Mouse (Mus musculus): ENCODE results near the gene Krtcap2.

Krtcap2 gene

GRCm38 (mm10) chr3:89246261-89247100 is 715 bp downstream of the Krtcap2 start, which contains the start of gene Trim46:
Trim46 (minus strand) TSS chr3:89246309.
- peak; percentile 90 for DNase-seq (ENCODE audit: low read depth, low spot score)

GRCm38 (mm10) chr3:89247466-89247865 is 1.7 kb downstream of the Krtcap2 start:
- DNase-seq (ENCODE audit: low read depth, low spot score), result no peak

GRCm38 (mm10) chr3:89250435-89251040 is 4.8 kb downstream of the Krtcap2 start:
- DNase-seq (ENCODE audit: low read depth, low spot score), result no peak

- peak; percentile 63 for DNase-seq (ENCODE audit: low read depth, low spot score)
These were observed 5.7 kb downstream of the Krtcap2 start for GRCm38 (mm10) chr3:89251365-89251895.

- no peak for DNase-seq (ENCODE audit: low read depth, low spot score)
These were observed 9.2 kb downstream of the Krtcap2 start for GRCm38 (mm10) chr3:89254994-89255393.

- no peak for DNase-seq (ENCODE audit: low read depth, low spot score)
These were observed 10.4 kb downstream of the Krtcap2 start for GRCm38 (mm10) chr3:89256177-89256576.

GRCm38 (mm10) chr3:89259076-89259475 is 13.3 kb downstream of the Krtcap2 start, which contains the start of gene Dpm3:
Dpm3 (plus strand) TSS chr3:89259358.
- no peak for DNase-seq (ENCODE audit: low read depth, low spot score)

- DNase-seq (ENCODE audit: low read depth, low spot score), result no peak
These were observed 14.4 kb downstream of the Krtcap2 start for GRCm38 (mm10) chr3:89260211-89260610.

- DNase-seq (ENCODE audit: low read depth, low spot score), result no peak
These were observed 16.7 kb downstream of the Krtcap2 start for GRCm38 (mm10) chr3:89262417-89262816.

GRCm38 (mm10) chr3:89266439-89266893 is 20.7 kb downstream of the Krtcap2 start:
- no peak for DNase-seq (ENCODE audit: low read depth, low spot score)

GRCm38 (mm10) chr3:89268916-89269315 is 23.1 kb downstream of the Krtcap2 start:
- no peak for DNase-seq (ENCODE audit: low read depth, low spot score)

GRCm38 (mm10) chr3:89270051-89270755 is 24.4 kb downstream of the Krtcap2 start, which contains the start of gene Slc50a1:
Slc50a1 (minus strand) TSS chr3:89270570.
- peak; percentile 67 for DNase-seq (ENCODE audit: low read depth, low spot score)

GRCm38 (mm10) chr3:89270891-89271290 is 25.1 kb downstream of the Krtcap2 start:
- peak; percentile 35 for DNase-seq (ENCODE audit: low read depth, low spot score)

- DNase-seq (ENCODE audit: low read depth, low spot score), result no peak
These were observed 26.0 kb downstream of the Krtcap2 start for GRCm38 (mm10) chr3:89271760-89272159.

- DNase-seq (ENCODE audit: low read depth, low spot score), result no peak
These were observed 30.3 kb downstream of the Krtcap2 start for GRCm38 (mm10) chr3:89276061-89276460.

GRCm38 (mm10) chr3:89277281-89278021 is 31.7 kb downstream of the Krtcap2 start:
- DNase-seq (ENCODE audit: low read depth, low spot score), result peak; percentile 82

- DNase-seq (ENCODE audit: low read depth, low spot score), result peak; percentile 58
These were observed 32.3 kb downstream of the Krtcap2 start for GRCm38 (mm10) chr3:89278107-89278506.

GRCm38 (mm10) chr3:89278643-89279042 is 32.9 kb downstream of the Krtcap2 start:
- no peak for DNase-seq (ENCODE audit: low read depth, low spot score)

GRCm38 (mm10) chr3:89279153-89279890 is 33.6 kb downstream of the Krtcap2 start:
- peak; percentile 75 for DNase-seq (ENCODE audit: low read depth, low spot score)

- no peak for DNase-seq (ENCODE audit: low read depth, low spot score)
These were observed 34.4 kb downstream of the Krtcap2 start for GRCm38 (mm10) chr3:89280050-89280605.
